Mouse (Mus musculus): ENCODE data around the gene Lamb1. TPM values are rescaled to one million over a fixed set of nuclear protein-coding genes. Genes with fewer than 3 reads are reported as not detected.

Gene Lamb1
- total RNA-seq (2021) = 10 to 100 TPM; 36.1 to 37.7 TPM

- peak; percentile 33 to 38 for DNase-seq (ENCODE audit: extremely low spot score in 1 of 2, low spot score in 1 of 2)
These were observed at the start of gene Lamb1 for GRCm38 (mm10) chr12:31265005-31265721. Lamb1 (plus strand) TSS chr12:31265234.

GRCm38 (mm10) chr12:31217232-31217631, 47.8 kb upstream of the Lamb1 start:
- no peak for DNase-seq (ENCODE audit: extremely low spot score in 1 of 2, low spot score in 1 of 2)

DNA sequence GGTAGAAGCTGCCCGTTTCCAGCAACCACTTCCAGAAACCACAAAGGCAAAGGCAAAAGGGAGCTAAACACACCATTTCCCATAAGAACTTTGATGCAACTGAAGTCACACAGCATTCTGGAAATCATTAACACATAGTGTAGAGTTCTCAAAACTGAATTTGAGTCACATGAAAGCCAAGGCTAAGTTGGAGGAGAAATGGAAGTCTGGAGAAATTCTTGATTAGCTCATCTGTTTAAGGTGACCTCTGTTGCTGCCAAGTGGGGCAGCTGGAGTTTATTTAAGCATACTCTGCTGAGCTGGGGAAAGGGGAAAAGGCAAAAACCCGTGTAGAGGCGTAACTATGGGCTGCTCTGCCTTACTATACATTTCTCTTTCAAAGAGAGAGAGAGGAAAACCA, 46.3 kb upstream of the Lamb1 start:
- no peak for DNase-seq (ENCODE audit: extremely low spot score in 1 of 2, low spot score in 1 of 2)

DNA sequence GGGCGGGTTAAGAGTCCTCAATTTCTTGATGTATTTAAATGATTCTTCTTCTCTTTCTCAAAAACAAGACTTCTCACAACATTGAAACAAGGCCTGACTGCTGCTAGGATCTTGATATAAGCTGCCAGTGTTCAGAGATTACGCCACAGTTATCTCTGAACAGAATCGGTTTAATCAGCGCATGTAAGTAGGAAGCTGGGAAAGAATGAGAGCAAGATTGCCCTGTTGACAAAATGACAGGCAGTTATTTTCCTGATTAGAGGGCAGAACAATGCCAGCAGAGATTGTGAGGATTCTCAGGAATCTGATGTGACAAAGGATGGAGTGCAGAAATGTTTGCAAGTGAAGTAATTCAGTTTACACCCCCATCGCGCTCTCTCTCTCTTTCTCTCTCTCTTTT, 43.5 kb upstream of the Lamb1 start:
- DNase-seq (ENCODE audit: extremely low spot score in 1 of 2, low spot score in 1 of 2) = no peak

- no peak for DNase-seq (ENCODE audit: extremely low spot score in 1 of 2, low spot score in 1 of 2)
These were observed 42.8 kb upstream of the Lamb1 start for GRCm38 (mm10) chr12:31222282-31222681.

DNA sequence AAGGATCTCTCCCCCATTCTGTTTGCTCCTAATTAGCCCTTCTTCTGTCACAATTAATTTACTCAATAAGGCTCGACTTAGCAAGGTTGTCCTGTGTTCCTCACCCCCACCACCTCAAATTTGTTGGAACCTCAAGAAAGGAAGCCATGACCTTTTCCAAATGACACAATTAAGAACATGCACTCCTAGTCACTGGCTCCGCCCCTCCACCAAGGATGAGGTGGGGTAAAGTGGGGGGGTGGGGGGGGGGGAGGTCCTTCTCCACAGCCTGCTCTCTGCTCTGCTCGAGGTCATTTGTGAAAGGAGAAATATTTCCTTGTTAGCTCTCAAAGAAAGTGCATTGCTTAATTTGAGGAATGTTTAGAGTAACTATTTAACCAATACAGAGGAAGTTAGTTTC, 42.3 kb upstream of the Lamb1 start:
- no peak for DNase-seq (ENCODE audit: extremely low spot score in 1 of 2, low spot score in 1 of 2)

- DNase-seq (ENCODE audit: extremely low spot score in 1 of 2, low spot score in 1 of 2) = no peak
These were observed 39.6 kb upstream of the Lamb1 start for GRCm38 (mm10) chr12:31225451-31225850.

GRCm38 (mm10) chr12:31227167-31227566, 37.9 kb upstream of the Lamb1 start:
- DNase-seq (ENCODE audit: extremely low spot score in 1 of 2, low spot score in 1 of 2) = no peak

DNA sequence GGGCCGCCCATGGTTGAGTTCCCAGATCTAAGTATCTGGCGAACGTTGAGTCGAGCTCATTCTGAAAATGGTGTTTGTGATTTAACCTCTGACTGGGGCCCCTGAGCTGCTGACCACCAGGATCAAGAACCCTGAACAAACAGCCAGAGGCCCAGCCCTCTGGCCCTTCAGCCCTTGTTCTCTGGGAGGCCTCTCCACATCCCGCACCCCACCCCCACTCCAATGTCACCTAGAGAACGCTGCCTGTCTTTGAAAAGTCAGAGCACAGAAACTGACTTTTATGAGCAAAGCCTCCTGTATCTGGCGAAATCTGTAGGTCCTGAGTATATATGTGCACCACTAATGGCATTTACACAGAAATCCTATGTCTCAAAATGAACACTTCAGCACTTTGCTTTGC, 36.2 kb upstream of the Lamb1 start:
- DNase-seq (ENCODE audit: extremely low spot score in 1 of 2, low spot score in 1 of 2) = no peak

- DNase-seq (ENCODE audit: extremely low spot score in 1 of 2, low spot score in 1 of 2) = no peak
These were observed 32.4 kb upstream of the Lamb1 start for GRCm38 (mm10) chr12:31232635-31233034.

GRCm38 (mm10) chr12:31235018-31235417, 30.0 kb upstream of the Lamb1 start:
- no peak for DNase-seq (ENCODE audit: extremely low spot score in 1 of 2, low spot score in 1 of 2)

DNA sequence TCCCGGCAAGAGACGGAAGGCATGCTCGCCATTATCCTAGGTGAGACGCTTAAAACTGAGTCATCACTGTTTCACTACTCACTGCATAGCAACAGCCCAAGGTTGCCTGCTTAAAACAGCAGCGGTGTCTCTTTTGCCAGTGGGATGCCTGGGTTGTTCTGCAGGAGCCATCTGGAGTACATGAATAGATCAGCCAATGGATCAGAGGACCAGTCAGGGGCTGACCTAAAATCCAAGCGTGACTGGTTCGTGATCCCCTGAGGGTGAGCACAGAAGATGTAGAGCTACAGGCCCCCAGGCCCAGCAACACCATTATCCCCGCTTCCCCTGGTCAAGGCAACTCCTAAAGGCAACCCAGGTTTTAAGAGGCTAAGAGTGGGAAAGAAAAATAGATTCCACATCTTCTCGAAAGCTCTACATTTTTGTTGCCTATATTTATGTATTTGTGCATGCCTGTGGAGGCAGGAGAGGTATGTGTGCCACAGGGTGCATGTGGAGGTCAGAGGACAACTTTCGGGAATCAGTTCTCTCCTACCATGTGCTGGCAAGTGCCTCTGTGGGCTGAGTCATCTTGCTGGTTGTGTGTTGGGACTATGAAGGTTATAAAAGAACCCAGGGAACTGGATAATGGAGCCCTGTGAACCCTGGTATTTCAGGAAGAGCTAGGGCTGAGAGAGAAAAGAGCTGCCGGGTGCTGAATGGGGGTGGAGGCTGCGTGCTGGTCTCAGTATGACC, 28.0 kb upstream of the Lamb1 start:
- DNase-seq (ENCODE audit: extremely low spot score in 1 of 2, low spot score in 1 of 2) = peak in 1 of 2 experiments; percentile 18

DNA sequence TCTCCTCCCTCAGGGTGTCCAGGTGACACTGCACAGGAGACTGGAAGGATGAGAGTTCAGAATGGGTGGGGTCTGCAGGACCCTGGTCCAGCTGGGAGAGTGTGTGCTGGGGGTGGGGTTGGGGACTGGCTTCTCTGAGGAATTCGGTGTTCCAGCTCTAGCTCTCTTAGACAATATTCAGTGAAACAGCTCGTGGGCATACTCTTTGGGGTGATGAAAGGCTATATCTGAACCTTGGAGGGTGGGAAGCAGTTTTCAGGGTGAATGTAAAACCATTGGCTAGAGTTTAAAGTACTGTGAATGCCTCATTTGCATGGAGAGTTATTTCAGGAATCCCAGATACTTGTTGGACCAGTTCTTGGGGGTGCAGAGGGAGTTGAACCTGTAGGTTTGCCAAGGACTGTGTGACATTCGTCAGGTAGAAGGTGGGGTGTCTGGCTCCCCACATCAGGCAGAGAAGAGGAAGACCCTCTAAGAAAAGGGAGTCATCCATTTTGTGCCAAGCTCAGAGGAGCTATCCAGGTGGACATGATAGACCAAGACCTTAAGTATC, 25.9 kb upstream of the Lamb1 start:
- DNase-seq (ENCODE audit: extremely low spot score in 1 of 2, low spot score in 1 of 2) = no peak

- no peak for DNase-seq (ENCODE audit: extremely low spot score in 1 of 2, low spot score in 1 of 2)
These were observed 25.2 kb upstream of the Lamb1 start for GRCm38 (mm10) chr12:31239798-31240197.

GRCm38 (mm10) chr12:31240470-31240869, 24.6 kb upstream of the Lamb1 start, which contains the start of gene Gm6993:
Gm6993 (plus strand) TSS chr12:31240770.
- DNase-seq (ENCODE audit: extremely low spot score in 1 of 2, low spot score in 1 of 2) = no peak

DNA sequence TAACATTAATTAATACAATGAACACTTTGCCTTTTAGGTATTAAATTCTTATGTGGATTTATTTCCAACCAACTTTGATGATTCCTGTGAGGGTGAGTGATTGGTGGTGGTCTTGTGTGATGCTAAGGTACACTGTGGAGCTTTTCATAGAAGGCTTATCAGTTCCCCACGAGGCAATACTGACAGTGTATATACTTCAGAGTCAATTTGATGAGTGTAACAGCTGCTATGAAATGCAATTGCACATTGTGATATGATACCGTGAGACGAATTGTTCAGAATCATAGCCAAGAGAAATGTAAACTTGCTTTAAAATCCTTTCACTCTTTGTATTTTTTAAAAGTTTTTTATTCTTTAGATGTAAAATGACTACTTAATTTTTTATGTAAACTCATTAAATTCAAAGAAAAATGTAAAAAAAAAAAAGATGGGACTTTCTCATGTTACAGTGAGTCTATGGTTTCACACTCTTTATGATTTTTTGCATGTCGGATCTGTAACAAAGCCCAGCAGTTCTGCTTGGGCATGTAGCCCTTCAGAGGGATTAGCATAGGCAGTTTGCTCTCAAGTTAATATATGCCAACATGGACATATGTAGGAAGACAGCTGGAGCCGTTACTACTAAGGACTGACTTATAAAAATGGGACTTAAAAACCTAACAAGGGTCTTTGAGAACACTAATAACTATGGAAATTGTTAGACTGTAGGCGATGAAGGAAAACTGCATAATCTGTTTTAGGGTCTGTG, 23.3 kb upstream of the Lamb1 start:
- DNase-seq (ENCODE audit: extremely low spot score in 1 of 2, low spot score in 1 of 2) = no peak

GRCm38 (mm10) chr12:31244001-31244400, 21.0 kb upstream of the Lamb1 start:
- no peak for DNase-seq (ENCODE audit: extremely low spot score in 1 of 2, low spot score in 1 of 2)

DNA sequence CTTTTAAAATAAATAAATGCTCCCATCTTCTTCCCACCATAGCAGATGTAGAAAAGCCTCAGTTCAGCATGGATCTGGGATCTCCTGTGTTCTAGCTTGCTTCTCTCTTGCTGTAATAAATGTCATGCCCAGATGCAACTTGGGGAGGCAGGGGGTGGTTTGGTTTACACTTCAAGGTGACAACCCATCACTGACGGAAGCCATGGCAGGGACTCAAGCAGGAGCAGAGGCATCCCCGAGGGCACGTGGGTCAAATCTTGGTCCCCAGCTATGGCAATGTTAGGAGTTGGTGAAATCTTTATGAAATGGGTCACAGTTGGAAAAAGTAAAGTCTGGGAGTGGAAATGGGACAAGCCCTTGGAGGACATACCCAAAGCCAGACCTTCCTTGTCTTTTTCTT, 20.3 kb upstream of the Lamb1 start:
- no peak for DNase-seq (ENCODE audit: extremely low spot score in 1 of 2, low spot score in 1 of 2)

- no peak for DNase-seq (ENCODE audit: extremely low spot score in 1 of 2, low spot score in 1 of 2)
These were observed 18.9 kb upstream of the Lamb1 start for GRCm38 (mm10) chr12:31246153-31246552.

DNA sequence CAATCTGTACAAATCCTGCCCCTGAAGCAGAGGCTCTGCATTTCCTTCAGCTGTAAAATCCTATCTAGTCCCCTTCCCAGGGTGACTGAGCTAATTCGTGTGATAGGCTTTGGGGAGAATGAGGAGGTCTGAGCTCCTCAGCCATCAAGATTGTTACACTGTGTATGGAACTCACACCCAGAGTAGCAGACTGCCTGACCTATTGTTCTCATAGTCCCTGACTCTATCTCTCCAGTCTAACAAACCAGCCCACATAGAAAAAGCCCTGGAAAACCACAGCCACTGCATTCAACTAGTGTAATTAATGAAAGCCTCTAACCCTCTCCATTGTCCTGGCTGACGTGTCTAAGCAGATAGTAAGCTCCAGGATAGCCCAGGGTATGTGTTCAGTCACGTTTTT, 18.4 kb upstream of the Lamb1 start:
- no peak for DNase-seq (ENCODE audit: extremely low spot score in 1 of 2, low spot score in 1 of 2)

DNA sequence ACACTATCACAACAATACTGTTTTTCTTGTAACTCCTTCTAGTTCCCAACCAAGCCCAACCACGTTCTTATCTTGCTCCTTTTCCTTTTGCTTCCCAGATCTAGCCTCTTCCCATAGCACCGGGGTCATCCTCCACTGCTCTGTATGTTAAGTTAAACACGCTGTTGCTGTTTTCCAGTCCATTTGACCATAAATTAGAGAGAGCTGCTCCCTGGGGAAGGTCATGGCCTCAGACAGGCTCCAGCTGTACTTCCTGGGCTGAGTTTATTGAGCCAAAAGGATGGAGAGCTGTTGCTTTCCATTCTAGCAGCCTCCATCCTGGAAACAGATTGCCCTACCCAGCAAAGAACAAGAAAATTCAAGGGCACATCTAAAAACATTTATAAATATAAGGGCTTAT, 16.9 kb upstream of the Lamb1 start:
- no peak for DNase-seq (ENCODE audit: extremely low spot score in 1 of 2, low spot score in 1 of 2)
